Mouse (Mus musculus): ENCODE data around the gene Anapc11. TPM values are rescaled to one million over a fixed set of nuclear protein-coding genes. Genes with fewer than 3 reads are reported as not detected.

Anapc11 gene
- polyA plus RNA-seq (2012; rRNA removed; ENCODE audit: low replicate concordance), result 97.9 and 105 TPM in 2 replicates

GRCm38 (mm10) chr11:120598283-120598989 lies at the start of gene Anapc11, which contains the start of gene Alyref:
TSS of gene Anapc11 (plus strand) at chr11:120598421.
TSS of gene Alyref (minus strand) at chr11:120598365.

GRCm38 (mm10) chr11:120549168-120549945 lies 48.9 kb upstream of the Anapc11 start, which contains the start of gene Mcrip1:
TSS of gene Mcrip1 (minus strand) at chr11:120549727.

GRCm38 (mm10) chr11:120550810-120551440 lies 47.3 kb upstream of the Anapc11 start, which contains the start of gene Ppp1r27:
TSS of gene Ppp1r27 (minus strand) at chr11:120551132.

GRCm38 (mm10) chr11:120572752-120573584 lies 25.3 kb upstream of the Anapc11 start, which contains the start of gene P4hb:
TSS of gene P4hb (minus strand) at chr11:120573253.

GRCm38 (mm10) chr11:120581490-120582267 lies 16.5 kb upstream of the Anapc11 start, which contains the start of gene Arhgdia:
TSS of gene Arhgdia (minus strand) at chr11:120581624.

GRCm38 (mm10) chr11:120608241-120609034 lies 10.2 kb downstream of the Anapc11 start, which contains the start of gene Npb:
TSS of gene Npb (plus strand) at chr11:120608477.

GRCm38 (mm10) chr11:120617519-120618112 lies 19.4 kb downstream of the Anapc11 start, which contains the start of gene Pcyt2:
TSS of gene Pcyt2 (minus strand) at chr11:120617936.

GRCm38 (mm10) chr11:120625152-120625775 lies 27.0 kb downstream of the Anapc11 start, which contains the start of gene Sirt7:
TSS of gene Sirt7 (minus strand) at chr11:120625240.

GRCm38 (mm10) chr11:120633520-120634343 lies 35.5 kb downstream of the Anapc11 start, which contains the start of gene Mafg:
TSS of gene Mafg (minus strand) at chr11:120633600.

GRCm38 (mm10) chr11:120643601-120643987 lies 45.4 kb downstream of the Anapc11 start, which contains the start of gene Pycr1:
TSS of gene Pycr1 (minus strand) at chr11:120643769.

GRCm38 (mm10) chr11:120648001-120648476 lies 49.8 kb downstream of the Anapc11 start, which contains the start of gene Myadml2:
TSS of gene Myadml2 (minus strand) at chr11:120648158.

Other genes starting within 250 kb of the Anapc11 start
- 797 and 1,378 TPM in 2 replicates for gene Actg1, start 249.9 kb upstream of the Anapc11 start, polyA plus RNA-seq (2012; rRNA removed; ENCODE audit: low replicate concordance)
- gene Fscn2, start 236.9 kb upstream of the Anapc11 start, polyA plus RNA-seq (2012; rRNA removed; ENCODE audit: low replicate concordance), result 0.12 TPM in 1 of 2 replicates, not detected in the other
- 49.3 and 67.2 TPM in 2 replicates for gene Faap100, start 219.7 kb upstream of the Anapc11 start, polyA plus RNA-seq (2012; rRNA removed; ENCODE audit: low replicate concordance)
- 48.8 and 65.0 TPM in 2 replicates for gene Nploc4, start 160.7 kb upstream of the Anapc11 start, polyA plus RNA-seq (2012; rRNA removed; ENCODE audit: low replicate concordance)
- 0.11 and 0.41 TPM in 2 replicates for gene Tspan10, start 155.8 kb upstream of the Anapc11 start, polyA plus RNA-seq (2012; rRNA removed; ENCODE audit: low replicate concordance)
- 0.27 and 0.28 TPM in 2 replicates for gene Pde6g, start 144.9 kb upstream of the Anapc11 start, polyA plus RNA-seq (2012; rRNA removed; ENCODE audit: low replicate concordance)
- gene Oxld1, start 140.4 kb upstream of the Anapc11 start, polyA plus RNA-seq (2012; rRNA removed; ENCODE audit: low replicate concordance), result 24.0 and 38.7 TPM in 2 replicates
- 4.9 and 6.0 TPM in 2 replicates for gene Ccdc137, start 140.3 kb upstream of the Anapc11 start, polyA plus RNA-seq (2012; rRNA removed; ENCODE audit: low replicate concordance)
- gene Arl16, start 130.8 kb upstream of the Anapc11 start, polyA plus RNA-seq (2012; rRNA removed; ENCODE audit: low replicate concordance), result 12.1 and 13.4 TPM in 2 replicates
- 161 and 284 TPM in 2 replicates for gene Mrpl12, start 113.8 kb upstream of the Anapc11 start, polyA plus RNA-seq (2012; rRNA removed; ENCODE audit: low replicate concordance)
- 495 and 586 TPM in 2 replicates for gene Slc25a10, start 106.6 kb upstream of the Anapc11 start, polyA plus RNA-seq (2012; rRNA removed; ENCODE audit: low replicate concordance)
- gene Gcgr, start 67.7 kb upstream of the Anapc11 start, polyA plus RNA-seq (2012; rRNA removed; ENCODE audit: low replicate concordance), result 1.7 and 2.5 TPM in 2 replicates
- gene Mcrip1, start 48.7 kb upstream of the Anapc11 start, polyA plus RNA-seq (2012; rRNA removed; ENCODE audit: low replicate concordance), result 28.4 and 38.6 TPM in 2 replicates
- not detected in 2 replicates for gene Ppp1r27, start 47.3 kb upstream of the Anapc11 start, polyA plus RNA-seq (2012; rRNA removed; ENCODE audit: low replicate concordance)
- 428 and 758 TPM in 2 replicates for gene P4hb, start 25.2 kb upstream of the Anapc11 start, polyA plus RNA-seq (2012; rRNA removed; ENCODE audit: low replicate concordance)
- gene Arhgdia, start 16.8 kb upstream of the Anapc11 start, polyA plus RNA-seq (2012; rRNA removed; ENCODE audit: low replicate concordance), result 773 and 1,267 TPM in 2 replicates
- gene Alyref, start 56 bp upstream of the Anapc11 start, polyA plus RNA-seq (2012; rRNA removed; ENCODE audit: low replicate concordance), result 10.3 and 18.4 TPM in 2 replicates
- gene Npb, start 10.1 kb downstream of the Anapc11 start, polyA plus RNA-seq (2012; rRNA removed; ENCODE audit: low replicate concordance), result 2.4 and 8.9 TPM in 2 replicates
- 661 and 912 TPM in 2 replicates for gene Pcyt2, start 19.5 kb downstream of the Anapc11 start, polyA plus RNA-seq (2012; rRNA removed; ENCODE audit: low replicate concordance)
- 89.3 and 105 TPM in 2 replicates for gene Sirt7, start 26.8 kb downstream of the Anapc11 start, polyA plus RNA-seq (2012; rRNA removed; ENCODE audit: low replicate concordance)
- gene Mafg, start 35.2 kb downstream of the Anapc11 start, polyA plus RNA-seq (2012; rRNA removed; ENCODE audit: low replicate concordance), result 29.6 and 39.6 TPM in 2 replicates
- 7.4 and 36.8 TPM in 2 replicates for gene Pycr1, start 45.3 kb downstream of the Anapc11 start, polyA plus RNA-seq (2012; rRNA removed; ENCODE audit: low replicate concordance)
- gene Myadml2, start 49.7 kb downstream of the Anapc11 start, polyA plus RNA-seq (2012; rRNA removed; ENCODE audit: low replicate concordance), result 0.45 and 0.62 TPM in 2 replicates
- 0.69 and 4.7 TPM in 2 replicates for gene Notum, start 62.8 kb downstream of the Anapc11 start, polyA plus RNA-seq (2012; rRNA removed; ENCODE audit: low replicate concordance)
- gene Aspscr1, start 74.6 kb downstream of the Anapc11 start, polyA plus RNA-seq (2012; rRNA removed; ENCODE audit: low replicate concordance), result 164 and 233 TPM in 2 replicates
- 68.1 and 86.7 TPM in 2 replicates for gene Cenpx, start 115.3 kb downstream of the Anapc11 start, polyA plus RNA-seq (2012; rRNA removed; ENCODE audit: low replicate concordance)
- 19.5 and 23.4 TPM in 2 replicates for gene Lrrc45, start 115.5 kb downstream of the Anapc11 start, polyA plus RNA-seq (2012; rRNA removed; ENCODE audit: low replicate concordance)
- gene Rac3, start 123.0 kb downstream of the Anapc11 start, polyA plus RNA-seq (2012; rRNA removed; ENCODE audit: low replicate concordance), result 7.2 and 8.1 TPM in 2 replicates
- gene Dcxr, start 128.9 kb downstream of the Anapc11 start, polyA plus RNA-seq (2012; rRNA removed; ENCODE audit: low replicate concordance), result 116 and 156 TPM in 2 replicates
- 4.2 and 5.5 TPM in 2 replicates for gene Cbr2, start 133.7 kb downstream of the Anapc11 start, polyA plus RNA-seq (2012; rRNA removed; ENCODE audit: low replicate concordance)
- gene Hmga1b, start 164.4 kb downstream of the Anapc11 start, polyA plus RNA-seq (2012; rRNA removed; ENCODE audit: low replicate concordance), result 1.4 and 3.2 TPM in 2 replicates
- 94.9 and 139 TPM in 2 replicates for gene Rfng, start 185.8 kb downstream of the Anapc11 start, polyA plus RNA-seq (2012; rRNA removed; ENCODE audit: low replicate concordance)
- 82.5 and 85.8 TPM in 2 replicates for gene Gps1, start 185.9 kb downstream of the Anapc11 start, polyA plus RNA-seq (2012; rRNA removed; ENCODE audit: low replicate concordance)
- 28.7 and 29.8 TPM in 2 replicates for gene Dus1l, start 198.0 kb downstream of the Anapc11 start, polyA plus RNA-seq (2012; rRNA removed; ENCODE audit: low replicate concordance)
- gene Fasn, start 226.1 kb downstream of the Anapc11 start, polyA plus RNA-seq (2012; rRNA removed; ENCODE audit: low replicate concordance), result 195 and 525 TPM in 2 replicates

All from duodenum, adult 2 months (tissue).